Mouse (Mus musculus) ES-CJ7 (cell line): ENCODE measurements around the gene Lrrc3c.
"Not testable (repeated sequence)": the region's sequence is repeated elsewhere in the genome, so short reads cannot be mapped to it uniquely, and the experiment has no call there.

Experiments used
- DNase-seq: peaks from one replicate; pipeline ENCODE4 v3.0.0; 2011; ENCODE audit warnings: low read depth, low spot score

Lrrc3c gene

DNA sequence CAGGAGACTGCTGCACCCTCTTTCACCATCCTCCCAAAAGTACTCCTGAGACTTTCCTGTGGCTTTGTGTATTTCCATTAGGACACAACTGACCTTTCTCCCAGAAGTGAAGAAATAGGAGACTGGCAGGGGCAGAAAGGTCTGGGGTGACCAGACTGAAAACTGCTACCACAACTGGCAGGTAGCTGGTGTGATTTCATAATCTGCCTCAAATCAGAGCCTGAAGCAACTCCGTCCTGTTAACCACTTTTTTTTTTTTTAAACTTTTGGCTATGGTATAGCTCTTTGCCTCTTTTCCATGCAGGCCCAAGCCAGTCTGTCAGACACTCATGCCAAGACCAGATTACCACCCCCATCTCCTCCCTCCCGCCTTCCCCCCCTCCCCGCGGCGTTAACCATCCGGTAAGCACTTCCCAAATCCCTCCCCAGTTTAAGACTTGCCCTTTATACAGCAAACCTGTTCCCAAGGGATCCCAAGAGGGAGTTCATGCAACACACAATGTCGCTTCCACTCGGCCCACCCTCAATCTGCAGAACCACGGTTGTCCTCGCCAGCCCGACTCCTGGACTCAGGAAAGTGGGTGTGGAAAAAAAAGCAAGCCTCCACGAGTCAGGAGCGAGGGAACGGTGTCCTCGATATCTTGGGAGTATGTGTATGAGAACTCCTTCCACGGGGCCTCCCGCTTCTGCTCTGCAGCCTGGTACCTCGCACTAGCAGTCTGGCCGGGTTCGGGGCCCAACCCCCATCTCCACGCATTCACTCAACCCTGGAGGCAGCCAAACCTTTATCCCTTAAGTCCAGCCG lies 11.8 kb upstream of the Lrrc3c start:
- no peak for DNase-seq

DNA sequence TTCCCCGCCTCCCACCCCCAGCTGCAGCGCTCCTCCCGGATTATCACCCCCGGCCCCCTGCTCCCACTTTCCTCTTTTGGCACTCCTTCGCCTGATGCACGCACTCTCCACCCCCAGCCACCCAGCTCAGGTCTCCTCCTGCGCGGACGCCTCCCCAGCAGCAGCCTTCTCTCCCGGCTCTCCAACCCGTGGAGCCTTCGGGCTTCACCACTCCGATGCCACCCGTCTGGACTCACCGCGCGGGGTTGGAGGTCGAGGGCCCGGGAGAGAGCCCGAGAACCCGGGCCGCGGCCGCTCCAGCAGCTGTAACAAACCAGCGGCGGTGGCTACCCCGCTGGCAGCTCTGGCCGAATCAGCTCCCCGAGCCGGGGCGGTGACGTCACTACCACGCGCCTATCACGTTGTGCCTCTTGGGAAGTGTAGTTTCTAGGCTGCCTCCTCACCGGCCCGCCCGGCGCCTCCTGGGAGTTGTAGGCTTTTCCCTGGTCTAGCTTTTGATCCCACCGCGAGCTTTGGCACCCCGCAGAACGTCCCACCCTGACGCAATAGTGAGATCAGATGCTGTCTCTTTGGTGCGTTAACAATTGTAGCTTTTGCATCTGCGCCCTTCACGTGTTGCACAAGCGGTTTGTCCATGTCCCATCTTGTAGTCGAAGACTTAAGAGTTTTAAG lies 11.1 kb upstream of the Lrrc3c start, which contains the start of gene Ormdl3:
Gene Ormdl3 (minus strand): TSS at position 477 of the 672 bp plus-strand sequence.
- DNase-seq: peak; percentile 99

DNA sequence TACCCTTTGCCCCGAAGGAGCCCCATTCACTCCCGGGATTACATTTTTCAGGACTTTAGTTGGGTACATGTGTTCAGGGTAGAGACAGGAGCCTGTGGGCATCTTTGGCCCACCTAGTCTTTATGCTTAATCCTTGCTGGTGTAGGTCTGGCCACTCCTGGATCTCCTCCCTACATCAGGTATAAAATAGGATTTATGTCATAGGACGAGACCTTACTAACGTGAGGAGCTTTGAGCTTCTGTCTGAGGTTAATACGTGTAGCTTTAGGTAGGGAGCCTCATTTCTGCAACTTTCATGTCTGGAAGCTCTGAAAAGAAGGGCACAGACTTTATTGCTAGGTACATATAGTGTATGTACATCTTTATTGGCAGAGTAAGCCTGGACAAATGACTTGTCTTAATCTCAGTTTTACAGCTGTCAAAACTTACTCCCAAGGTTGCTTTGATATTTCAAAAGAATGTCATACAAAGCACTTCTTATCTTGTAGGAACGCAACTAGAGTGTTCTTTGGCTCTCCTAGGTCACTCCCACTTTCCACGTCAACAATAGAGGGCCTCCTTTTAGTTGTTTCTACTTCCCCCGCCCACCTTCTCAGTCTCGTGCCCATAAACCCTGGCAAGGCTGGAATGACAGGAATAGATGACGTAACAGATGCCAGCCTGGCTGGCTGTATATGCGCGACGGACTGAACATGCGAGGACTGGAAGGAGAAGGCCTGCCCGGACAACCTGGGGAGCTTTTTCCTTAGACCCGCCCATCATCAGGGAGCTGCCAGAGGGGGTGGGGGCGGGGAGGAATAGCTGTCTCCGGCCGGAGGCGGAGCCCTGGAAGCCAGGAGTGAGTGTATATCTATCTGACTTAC lies 10.2 kb upstream of the Lrrc3c start:
- peak; percentile 81 for DNase-seq

DNA sequence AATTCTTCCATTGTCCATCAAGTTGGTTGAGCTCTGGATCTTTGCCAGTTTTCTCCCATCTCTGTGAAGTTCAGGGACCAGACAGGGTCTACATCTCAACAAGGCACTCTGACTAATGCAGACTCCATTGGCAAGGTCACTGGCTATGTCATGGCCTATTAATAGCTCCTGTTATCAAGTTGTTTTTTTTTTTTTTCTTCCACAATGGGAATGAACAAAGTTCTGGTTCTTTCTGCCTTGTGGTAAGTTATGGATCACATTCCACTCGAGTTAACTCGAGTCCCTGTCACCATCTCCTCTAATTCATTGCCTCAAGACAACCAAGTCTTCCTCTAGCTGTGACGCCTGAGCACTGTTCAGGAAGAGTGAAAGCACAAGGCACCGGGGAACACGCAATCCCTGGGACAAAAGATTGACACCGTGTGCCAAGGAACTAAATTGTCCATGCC lies 9.2 kb upstream of the Lrrc3c start:
- no peak for DNase-seq

DNA sequence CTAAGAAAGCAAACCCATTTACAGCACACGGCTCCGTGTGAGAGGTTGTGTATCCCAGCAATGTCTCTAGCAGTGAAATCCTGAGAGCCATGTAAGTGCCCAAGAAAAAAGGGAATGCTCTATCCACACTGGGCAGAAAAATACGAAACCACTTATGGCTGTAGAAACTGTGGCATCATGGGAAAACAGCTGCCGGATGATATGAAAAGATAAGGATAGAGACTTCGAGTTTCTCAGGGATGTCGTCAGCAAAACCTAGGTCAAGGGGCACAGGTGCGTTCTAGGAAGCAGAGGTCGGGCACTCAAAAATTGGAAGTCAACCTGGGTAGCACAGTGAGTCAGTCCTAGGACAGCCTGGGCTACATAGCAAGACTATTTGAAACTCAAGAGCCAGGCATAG lies 8.8 kb upstream of the Lrrc3c start:
- no peak for DNase-seq

DNA sequence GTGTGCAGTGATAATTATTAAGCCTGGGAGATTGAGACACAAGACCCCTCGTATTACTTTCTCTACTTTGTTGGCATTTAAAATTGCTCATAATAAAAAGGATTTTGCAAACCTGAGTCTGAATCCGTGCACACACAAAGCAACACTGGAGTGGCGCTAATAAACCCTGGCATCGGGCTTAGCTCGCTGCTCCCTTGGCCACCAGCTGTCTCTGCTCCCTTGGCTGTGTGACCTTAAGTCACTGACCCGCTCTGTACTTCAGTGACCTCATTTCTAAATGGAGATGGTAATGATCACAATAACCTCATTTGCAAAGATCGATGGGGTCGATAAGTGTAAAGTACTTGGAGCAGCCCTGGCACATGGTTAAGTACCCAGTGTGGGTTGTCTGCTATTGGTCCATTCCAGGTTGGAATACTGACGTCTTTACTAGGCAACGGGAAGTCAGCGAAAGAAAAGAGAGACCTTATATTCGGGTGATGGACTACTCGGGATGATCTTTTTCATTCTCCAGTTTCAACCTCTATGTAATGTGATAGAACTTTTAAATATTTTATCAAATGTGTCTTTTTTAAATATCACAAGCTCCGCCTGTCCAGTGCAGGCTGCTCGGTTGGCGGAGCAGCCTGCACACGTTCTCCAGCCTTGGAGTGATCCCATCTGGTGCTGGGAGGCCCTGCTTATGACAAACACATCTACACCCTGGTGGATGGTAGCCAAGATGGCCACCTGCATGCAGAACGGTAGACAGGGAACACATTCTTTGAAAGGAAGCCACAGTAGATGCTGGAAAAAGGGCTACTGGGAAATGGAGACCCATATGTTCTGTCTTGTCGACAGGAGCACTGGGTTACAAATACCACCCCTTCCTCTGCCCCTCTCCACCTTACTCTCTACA lies 7.3 kb upstream of the Lrrc3c start:
- no peak for DNase-seq

DNA sequence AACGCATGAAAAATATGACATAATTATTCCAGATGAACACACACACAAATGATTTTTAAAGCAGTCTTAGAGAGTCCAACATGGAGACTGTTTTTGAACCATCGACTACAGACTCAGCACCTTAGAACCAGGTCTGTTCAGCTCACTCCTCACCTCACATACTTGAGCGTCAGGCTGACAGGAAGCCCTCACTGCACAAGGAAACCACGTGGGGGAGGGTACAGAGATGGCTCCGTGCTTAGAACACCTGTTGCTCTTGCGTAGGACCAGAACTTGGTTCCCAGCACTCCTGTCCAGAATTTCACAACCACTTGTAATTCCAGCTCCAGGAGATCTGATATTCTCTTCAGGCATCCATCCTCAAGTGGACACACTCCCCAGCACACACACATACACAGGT lies 3.1 kb upstream of the Lrrc3c start:
- no peak for DNase-seq

DNA sequence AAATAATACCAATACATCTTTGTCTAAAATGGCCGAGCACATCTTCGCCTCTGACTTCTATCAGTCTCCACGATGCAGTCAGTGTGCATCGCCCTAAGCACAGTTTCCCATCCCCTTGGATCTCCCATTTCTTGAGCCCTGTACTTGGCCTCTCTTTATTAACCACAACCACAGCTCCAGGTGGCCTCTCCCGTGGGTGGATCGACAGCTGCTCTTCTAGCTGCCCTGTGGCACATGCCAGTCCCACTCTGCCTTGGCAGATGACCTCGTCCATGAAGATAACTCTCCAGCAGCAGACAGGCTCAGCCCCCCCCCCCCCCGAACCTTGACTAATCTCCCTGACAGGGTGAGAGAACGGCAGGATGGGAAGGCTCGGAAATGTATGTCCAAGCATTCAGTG lies 2.6 kb upstream of the Lrrc3c start:
- DNase-seq: no peak

DNA sequence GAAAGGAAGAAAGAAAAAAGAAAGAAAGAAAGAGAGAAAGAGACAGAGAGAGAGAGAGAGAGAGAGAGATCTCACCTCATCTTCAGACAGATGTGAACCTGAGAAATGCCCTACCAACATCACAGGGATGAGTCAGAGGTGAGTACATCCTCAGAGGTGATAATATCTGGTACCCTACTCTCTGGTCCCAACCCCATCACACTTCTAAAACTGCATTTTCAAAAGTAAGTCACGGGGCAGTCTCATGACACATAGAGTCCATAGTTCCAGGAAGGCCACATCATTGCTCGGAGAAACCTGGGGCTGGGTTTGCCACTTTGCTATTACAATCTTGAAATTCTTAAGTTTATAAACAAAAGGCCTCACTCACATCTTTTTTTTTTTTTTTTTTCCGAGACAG lies 2.1 kb upstream of the Lrrc3c start:
- DNase-seq: no peak

DNA sequence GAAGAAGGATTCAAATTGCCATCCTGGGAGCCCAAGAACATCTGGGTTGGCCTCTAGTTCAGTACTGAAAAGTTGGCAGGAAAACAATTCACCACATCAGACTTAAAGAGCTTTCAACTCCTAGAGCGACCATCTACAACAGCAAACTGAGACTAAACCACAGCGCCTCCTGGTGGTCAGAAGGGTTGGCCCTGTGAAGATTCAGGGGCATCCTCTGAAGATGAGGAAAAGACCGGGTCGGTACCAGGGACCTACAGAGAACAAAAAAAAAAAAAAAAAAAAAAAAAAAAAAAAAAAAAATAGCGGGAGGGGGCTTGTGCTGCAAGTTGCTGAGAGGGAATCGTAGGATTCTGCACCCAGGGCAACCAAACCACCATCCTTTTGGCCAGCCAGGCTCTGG lies 728 bp upstream of the Lrrc3c start:
- DNase-seq: peak; percentile 92

DNA sequence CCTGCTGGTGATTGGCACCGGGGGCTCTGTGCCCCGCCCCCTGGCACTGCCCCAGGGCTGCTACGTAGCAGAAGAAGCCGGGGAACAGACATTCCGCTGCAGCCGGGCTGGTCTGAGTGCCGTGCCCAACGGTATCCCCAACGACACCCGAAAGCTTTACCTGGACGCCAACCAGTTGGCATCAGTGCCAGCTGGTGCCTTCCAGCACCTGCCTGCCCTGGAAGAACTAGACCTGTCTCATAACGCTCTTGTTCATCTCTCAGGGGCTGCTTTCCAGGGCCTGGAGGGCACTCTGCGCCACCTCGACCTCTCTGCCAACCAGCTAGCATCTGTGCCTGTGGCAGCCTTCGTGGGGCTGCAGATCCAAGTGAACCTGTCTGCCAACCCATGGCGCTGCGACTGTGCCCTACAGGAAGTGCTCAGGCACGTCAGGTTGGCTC lies 780 bp downstream of the Lrrc3c start:
- DNase-seq: no peak

DNA sequence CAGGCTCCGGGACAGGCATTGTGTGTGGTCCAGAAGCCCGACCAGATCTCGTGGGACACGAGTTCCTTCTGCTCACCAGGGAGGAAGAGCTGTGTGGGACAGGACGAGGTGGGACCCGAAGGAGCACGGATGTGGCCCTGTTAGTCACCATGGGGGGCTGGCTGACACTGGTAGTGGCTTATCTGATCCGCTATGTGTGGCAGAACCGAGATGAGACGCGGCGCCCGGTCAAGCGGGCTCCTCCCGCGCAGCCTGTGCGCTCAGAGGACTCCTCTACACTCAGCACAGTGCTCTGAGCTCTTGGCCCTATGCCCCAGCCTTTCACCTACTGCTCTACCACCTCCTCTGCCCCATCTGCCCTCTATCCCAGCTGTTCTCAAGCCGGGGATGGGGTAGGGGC lies 1.2 kb downstream of the Lrrc3c start:
- DNase-seq: peak; percentile 34

DNA sequence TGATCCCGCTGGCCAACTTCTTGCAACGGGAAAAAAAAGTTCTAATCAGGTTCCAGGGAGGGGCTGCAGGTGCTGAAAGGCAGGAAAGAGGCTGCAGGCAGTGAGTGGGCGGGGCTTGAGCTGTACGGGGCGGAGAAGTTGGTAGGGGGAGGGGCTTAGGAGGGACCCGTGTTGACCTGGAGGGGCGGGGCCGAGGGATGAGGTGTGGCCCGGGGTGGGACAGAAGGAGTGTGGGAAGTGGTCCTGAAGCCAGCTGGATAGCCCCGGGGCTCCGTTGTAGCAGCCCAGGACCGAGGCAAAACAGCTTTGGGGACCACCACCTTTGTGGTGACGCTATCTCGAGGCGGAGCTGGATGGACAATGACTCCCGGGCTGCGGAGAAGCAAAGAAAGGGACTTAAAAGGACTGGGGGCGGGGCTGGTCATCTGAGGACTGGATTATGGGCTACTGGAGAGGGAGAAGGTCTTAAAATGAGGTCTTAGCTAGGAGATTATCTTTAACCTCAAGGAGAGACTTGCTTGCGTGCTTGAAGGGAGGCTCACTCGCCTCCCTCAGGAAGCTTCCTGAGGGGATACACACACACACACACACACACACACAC lies 4.1 kb downstream of the Lrrc3c start:
- peak; percentile 90 for DNase-seq

DNA sequence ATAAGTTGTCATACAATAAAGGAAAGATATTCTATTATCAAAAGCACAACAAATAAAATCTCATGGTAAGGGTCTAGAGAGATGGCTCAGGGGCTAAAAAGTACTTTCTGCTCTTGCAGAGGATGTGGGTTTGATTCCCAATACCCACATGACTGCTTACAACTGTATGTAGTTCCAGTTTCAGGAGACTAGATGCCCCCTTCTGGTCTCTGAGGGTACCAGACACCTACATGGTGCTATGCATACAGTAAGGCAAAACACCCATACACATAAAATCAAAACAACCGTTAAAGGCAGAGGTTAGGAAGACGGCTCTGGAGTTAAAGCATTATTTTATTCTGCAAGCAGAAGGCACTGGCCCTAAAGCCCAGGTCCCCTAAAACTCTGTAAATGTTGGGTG lies 5.9 kb downstream of the Lrrc3c start:
- peak; percentile 38 for DNase-seq

DNA sequence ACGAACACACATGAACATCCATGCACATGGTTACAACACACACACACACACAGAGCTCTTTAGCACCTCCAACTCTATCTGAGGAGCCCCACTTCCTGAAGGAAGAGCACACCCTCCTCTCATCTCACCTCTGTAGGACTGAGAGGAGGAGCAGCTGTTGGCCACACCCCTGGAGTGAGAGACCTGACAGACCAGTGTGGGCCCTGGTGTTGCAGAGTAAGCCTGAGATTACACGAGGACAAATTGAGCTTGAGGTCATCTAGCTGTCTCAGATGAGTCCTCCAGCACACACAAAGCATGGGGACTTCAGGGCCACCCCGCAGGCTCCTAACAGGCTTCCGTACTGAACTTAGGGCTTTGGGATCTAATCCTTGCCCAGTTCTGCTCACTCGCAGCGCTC lies 6.8 kb downstream of the Lrrc3c start:
- DNase-seq: not testable (repeated sequence)

DNA sequence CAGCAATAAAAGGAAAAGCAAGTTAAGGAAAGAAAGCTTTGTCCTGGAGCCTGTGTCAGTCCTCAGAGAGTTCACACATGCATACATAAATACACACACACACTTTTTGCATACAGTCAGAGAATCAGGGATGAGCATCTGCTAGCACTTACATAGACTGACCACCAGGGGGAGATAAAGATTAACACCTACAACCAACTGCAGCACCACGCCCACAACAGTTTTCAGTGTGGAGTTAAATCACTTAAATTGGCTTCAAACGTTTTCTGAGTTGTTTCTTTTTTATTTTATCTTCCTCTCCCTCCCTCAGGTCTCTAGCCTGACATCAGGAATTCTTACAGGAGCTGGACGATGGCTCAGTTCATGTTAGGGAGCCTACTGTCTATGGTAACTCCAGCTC lies 8.7 kb downstream of the Lrrc3c start:
- DNase-seq: peak; percentile 77

DNA sequence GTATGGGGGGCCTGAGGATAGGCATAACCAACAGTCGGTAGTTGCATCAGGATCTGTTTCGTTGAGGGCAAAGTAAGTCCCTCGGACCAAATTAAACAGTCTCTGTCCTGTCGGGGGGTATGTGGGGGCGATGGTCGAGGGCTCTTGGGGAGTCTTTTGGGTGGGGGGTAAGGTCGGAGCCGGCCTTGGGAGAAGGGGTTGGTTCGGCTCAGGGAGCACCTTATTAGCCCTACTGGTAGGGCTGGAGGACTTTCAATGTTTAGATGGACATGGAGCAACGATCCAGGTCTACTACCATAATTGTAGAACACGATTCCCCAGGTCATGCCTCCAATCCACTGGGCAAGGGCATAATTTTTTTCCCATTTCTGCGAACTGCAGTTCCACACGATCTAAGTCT lies 22.7 kb downstream of the Lrrc3c start:
- no peak for DNase-seq

DNA sequence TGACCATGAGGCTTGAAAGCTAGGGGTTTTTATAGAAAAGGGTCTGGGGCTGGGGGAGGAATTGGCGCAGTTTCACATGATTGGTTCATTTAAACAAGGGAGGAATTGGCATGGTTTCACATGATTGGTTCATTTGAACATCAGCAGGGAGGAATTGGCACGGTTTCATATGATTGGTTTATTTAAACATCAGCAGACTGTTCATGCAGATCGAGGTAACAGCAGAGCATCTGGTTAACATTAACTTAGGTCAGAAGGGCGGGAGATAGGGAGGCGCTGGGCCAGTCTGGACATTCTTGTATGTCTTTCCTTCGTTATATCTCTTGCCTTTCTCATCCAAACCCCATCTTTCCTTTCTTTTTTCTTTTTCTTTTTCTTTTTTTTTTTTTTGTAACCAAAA lies 25.9 kb downstream of the Lrrc3c start:
- DNase-seq: not testable (repeated sequence)

DNA sequence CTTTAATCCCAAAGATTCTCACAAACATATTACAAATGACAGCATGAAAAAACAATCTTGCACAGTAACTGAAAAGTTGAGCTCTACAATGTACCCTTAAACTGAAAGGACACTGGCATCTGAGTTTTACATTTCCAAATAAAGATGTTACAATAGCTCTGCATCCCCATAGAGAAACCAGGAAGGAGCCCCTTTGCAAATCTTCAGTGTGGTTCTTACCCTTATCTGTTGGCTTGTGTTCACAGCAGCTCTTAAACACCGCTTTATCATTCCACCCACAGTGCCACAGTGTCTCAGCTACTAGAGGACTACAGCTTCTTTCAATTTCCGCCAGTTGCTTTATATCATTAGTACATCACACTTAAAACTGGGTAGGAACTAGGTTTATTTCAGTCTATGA lies 26.3 kb downstream of the Lrrc3c start:
- not testable (repeated sequence) for DNase-seq

DNA sequence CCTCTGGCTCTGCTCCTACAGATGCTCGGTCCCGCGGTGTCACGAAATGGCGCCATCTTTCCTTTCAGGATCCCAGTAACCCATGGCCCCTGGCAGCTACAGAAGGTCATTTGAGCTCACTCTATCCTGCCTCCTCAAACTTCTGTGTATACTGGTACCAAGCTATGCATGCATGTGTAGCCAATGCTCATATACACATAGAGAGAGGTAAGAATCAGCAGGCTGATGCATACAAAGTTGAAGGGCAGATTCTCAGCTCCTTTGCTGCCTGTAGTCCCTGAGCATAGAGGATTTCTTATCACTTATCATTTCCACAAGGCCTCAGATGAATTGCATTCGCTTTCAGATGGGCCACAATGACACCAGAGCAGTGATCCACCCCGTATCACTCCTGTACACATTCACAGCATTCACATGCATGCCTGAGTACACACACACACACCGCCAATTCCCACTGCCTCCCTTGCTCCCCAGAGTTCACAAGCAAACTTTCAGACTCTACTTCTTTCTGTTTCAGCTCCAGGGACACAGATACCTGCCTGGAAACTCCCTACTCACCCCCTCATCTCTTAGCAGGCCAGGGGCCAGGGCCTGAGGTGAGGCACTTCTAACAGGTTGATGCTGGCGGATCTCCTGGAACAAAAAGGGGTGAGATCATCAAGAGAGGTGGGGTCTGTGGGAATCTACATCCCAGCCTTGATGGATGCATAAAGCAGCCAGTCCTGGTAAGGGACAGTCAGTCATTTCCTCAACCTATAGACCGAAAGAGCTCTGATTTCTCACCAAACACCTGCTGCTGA lies 27.7 kb downstream of the Lrrc3c start, which contains the start of the genes Gm12355 and Gsdma3:
Gene Gm12355 (minus strand): TSS at position 51 of the 800 bp plus-strand sequence.
Gene Gsdma3 (plus strand): TSS at position 750 of the 800 bp plus-strand sequence.
- no peak for DNase-seq
